Mouse (Mus musculus) erythroblast, adult 5-6 weeks (primary cell): ENCODE results near the gene Iba57. TPM values are rescaled to one million over a fixed set of nuclear protein-coding genes. Genes with fewer than 3 reads are reported as not detected.

Experiments
- ATAC-seq: replicated peaks from 2 replicates; pipeline ENCODE4 v1.8.0; 2016; ENCODE audit warnings: moderate number of reproducible peaks, mild to moderate bottlenecking, moderate TSS enrichment, inconsistent platforms; ENCODE audit not compliant: poor library complexity, low FRiP score, severe bottlenecking
- total RNA-seq, 2 experiments: library from RNA; stranded (forward) in 1 of 2; stranded (reverse) in 1 of 2; fragments of 150-400 nt in 1 of 2; fragments of 200-764, 138-1000 nt in 1 of 2; gene quantifications; 2 replicates each; pipeline versions ENCODE4 v1.2.3 to v1.2.4; 2015 to 2017; ENCODE audit warnings: low replicate concordance in 2 of 2

The Iba57 gene
- total RNA-seq, 2 experiments from 2014 or later = 11.5 to 64.1 TPM

DNA sequence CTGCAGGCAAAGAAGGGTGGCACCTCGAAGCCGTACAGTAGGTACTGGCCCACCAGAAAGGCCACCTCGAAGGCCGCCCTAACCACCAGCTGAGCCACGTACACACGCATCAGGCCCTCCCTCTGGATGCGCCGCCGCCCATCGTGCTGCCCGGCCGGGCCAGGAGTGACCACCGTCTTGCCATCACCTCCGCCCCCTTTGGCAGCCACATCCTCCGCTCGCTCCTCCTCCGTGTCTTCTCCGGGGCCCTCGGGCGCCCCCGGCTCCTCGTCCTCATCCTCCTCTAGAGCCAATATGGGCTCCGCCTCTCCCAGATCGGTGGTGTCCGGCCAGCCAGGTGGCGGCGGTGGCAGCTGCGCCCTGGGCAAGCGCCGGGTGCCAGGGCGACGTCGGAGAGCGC, 13.4 kb upstream of the Iba57 start:
- no peak for ATAC-seq

DNA sequence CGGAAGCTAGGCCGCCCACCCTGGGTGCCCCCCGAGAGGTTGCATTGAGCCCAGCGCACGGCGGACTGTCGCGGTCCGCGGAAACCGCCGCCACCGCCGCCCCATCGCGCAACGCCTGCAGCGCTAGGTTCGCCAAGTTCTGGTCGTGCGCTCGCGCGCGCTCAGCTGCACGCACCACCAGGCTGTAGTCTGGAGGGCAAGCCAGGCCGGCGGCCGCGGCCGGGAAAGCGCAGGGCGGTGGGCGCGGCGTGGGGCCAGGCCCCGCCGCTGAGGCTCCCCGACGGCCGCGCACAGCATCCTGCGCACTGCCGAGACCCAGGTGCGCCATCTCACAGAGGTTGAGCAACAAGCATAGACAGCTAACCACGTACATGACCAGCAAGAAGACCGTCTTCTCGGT, 12.9 kb upstream of the Iba57 start:
- no peak for ATAC-seq

DNA sequence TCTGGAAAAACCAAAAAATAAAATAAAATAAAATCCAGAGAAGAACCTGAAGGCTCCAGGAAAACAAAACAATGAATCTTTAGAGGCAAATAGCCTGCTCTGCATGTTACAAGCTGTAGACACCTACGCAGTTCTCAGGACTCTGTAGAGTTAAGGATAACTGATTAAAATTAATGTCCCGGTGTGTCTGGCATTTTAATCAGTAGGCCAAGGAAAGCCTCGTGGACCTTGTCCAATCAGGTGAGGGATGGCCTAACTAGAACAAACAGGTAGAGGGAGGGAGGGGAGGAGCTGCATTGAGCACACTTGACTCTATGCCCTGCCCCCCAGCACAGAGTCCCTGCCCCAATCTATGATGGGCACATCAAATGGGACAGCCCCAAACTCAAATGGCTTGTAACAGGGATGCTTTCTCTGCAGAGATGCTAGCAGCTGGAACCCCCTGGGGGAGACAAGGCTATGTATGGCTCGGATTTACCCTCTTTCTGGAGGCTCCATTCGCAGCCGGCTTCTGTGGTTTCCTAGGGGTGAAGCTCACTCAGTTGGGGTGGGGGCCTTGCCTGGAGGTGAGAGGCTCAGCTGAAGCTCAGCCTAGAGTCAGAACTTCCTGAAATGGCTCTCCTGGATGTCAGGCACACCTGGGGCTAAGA, 10.8 kb upstream of the Iba57 start:
- ATAC-seq = no peak

DNA sequence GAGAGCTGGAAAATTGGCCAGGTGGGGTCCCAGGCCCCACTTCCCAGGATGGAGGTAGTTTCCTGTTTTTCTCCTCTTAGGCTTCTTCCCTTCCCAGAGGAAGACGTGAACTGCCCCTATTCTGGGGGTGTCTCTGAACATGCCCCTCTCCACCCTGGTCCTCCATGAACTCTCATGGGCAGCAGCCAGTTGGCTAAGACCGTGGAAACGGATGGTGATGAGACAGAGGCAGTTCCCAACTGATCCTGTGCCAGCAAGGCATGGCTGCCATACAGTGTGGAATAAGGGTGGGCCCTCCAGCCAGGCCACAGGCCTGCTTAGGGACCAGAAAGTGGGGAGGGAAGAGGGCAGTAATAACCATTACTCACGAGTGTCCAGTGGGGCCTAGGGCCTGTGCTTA, 7.0 kb upstream of the Iba57 start:
- ATAC-seq = no peak

DNA sequence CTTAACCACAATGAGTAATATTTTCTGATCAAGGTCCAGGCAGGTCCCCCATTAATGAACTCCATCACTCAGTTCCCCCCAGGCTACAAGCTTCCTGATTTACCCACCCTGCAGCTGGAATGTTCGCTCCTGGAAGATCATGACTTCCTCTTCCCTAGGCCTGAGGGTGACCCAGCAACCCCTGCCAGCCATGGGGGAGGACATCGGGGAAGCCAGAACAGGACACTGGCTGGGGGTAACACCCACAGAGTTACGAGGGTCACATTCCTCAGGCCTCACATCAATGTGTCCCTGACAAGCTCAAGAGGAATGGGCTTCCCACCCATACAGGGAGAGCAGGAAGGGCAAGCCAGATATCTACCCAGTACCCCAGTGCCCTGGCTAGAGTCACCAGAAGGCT, 6.3 kb upstream of the Iba57 start:
- no peak for ATAC-seq

DNA sequence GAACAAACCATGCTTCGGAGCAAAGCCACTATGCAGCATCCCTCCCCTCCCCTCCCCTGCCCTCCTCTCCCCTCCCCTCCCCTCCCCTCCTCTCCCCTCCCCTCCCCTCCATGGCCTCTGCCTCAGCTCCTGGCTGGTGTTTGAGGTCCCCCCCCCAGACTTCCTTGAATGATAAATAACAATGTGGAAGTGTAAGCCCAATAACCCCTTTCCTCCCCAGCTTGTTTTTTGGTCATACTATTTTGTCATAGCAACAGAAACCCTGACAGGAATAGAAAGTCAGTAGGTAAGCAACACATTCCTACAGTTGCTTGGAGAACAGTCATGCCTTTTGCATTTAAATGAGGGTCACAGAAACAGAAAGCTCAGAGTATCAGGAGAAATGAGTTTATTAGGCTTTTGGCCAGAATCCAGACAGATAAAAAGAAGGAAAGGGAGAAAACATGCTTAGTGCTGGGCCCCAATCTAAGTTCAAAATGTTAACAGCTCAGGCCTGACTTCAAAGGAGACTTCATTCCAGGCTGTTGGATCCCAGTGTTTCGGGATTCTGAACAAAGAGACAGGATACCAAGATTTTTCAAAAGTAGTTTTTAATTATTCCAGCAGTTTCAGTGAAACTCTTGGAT, 2.2 kb upstream of the Iba57 start:
- no peak for ATAC-seq

DNA sequence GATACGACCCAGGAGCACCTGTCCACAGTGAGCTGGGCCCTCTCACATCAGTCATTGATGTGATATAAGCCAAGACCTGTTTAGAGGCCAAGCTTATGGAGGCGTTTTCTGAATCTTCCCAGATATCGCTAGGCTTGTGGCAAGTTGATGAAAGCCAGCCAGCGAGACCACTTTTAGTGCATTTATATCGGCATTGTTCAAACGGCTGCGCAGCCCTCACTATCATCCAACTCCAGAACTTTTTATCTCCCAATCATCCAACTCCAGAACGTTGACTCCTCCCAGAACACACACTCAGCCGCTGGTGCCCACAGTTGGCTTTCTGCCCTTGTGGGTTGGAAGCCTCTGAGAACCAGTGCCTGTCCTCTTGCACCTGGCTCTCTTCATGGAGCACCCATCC, 845 bp upstream of the Iba57 start:
- ATAC-seq = peak; percentile 76

DNA sequence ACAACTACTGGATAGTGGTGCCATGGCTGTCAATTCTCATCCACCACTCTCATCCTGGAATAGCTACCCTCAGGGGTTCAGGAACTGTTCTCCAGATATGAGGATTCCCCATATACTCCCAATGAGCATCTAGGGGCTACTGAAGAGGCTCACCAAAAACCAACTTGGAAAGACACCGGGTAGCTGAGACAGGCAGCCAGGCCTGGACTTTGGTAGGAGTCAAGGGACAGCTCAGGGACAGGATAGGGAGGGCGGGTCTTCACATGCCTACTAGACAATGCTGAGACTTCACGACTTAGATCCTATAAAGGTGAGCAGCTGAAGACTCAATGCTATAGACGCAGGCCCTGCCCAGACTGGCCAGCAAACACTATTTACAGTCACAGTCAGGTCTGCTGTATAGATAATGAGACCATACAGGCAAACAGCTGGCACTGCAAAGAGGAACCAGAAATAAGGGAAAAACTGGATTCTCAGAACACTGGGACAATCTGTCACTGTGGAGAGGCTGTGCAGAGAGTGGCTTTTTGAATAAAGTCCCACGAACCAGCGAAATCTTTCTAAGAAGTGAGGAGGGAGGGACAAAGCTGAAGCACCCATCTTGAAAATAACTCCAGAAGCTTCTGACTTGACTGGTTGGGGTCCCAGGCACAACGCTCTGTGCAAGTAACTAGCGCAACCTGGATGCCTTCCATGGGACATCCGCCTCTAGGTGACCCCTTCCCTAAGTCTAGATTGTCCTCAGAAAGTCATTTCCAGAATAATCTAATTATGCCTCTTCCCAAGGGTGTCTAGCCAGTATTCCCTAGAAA, 890 bp downstream of the Iba57 start:
- ATAC-seq = peak; percentile 24; the same call in 1 of the 2 replicates

DNA sequence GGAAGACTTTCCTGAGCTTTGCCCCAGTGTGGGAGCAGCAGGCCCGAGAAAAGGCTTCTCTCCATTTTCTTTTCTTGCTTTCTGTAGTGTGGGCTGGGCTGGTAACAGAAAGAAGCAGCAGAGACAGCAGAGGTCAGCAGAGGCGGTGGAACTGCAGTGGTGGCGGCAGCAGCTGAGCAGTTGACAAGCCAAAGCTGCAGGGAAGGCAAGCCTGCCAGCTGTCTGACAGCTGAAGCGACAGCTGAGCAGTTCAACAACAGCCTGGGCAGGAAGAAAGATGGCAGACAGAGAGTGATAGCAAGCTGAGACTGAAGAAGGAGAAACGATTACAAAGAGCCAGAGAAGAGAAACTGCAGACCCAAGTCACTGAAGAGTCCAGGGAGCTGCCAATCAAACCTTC, 2.1 kb downstream of the Iba57 start:
- no peak for ATAC-seq

DNA sequence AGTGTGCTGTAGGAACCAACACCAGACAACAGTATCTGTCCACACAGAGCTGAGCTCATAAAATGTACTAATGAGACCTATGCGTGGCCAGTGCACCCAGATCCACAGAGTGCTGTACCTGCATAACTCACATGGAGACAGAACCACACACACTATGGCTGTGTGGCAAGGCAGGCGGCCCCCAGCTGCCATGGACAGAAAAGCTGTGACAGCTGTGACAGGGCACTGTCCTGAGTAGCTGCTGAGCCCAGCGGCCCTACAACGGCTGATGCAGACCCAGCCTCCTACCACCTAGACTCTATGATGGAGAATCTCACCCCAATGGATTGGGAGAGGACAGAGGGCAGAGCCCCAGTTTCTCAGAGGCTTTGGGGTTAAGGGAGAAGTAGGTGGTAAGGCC, 4.0 kb downstream of the Iba57 start:
- no peak for ATAC-seq

DNA sequence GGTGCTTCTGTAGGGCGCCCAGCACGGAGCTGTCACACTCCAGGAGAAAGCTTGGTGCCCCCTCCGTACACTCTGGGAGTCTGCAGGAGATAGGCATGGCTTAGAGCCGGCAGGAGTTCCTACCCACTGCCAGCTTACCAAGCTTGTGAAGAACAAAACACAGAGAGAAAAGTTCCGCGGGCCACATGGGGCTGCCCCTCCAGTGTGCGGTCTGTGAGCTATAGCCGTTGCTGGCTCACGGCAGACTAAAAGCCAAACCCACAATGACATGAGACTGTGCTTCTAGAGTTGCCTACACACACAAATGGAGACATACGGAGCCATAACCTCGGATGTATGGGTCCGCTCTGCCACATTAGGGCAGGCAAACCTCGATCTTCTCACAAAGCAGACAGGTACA, 4.4 kb downstream of the Iba57 start:
- no peak for ATAC-seq

DNA sequence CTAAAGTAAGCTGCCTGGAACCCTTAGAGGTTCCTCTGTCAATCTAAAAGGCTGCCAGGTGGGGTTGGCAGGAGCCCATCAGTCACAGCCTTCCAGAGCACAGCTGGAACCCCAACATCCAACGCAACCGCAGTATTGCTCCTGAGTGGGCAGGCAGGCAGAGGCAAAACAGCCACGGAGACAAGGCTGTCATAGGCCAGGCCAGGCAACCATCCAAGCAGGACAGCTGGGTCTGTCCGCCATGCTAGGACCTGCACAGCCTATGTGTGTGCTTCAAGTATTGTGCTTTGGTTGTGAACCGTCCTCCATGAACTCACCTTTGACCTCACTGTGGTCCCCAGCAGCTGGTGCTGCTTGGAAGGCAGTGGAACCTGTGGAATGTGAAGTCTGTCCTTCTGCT, 7.6 kb downstream of the Iba57 start:
- no peak for ATAC-seq

DNA sequence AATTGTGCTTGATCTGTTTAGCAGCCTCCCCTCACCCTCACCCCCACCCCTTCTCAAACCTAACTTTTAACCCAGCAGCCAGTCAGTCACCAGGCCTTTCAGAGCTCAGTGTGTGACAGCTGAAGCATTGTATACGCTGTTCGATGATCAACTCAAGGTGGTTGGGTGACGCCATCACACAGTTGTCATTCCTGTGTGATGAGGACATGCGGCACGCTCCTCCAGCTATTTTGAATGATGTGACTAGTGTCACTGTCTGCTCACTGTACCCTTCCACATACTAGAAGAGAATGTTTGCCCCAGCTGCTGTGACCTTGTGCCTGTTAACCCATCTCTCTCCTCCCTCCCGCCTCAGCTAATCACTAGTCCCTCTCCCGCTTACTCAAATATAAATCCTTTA, 9.3 kb downstream of the Iba57 start:
- ATAC-seq = 0 out of 2 replicates have a peak, but pooled peaks have one; percentile 12

DNA sequence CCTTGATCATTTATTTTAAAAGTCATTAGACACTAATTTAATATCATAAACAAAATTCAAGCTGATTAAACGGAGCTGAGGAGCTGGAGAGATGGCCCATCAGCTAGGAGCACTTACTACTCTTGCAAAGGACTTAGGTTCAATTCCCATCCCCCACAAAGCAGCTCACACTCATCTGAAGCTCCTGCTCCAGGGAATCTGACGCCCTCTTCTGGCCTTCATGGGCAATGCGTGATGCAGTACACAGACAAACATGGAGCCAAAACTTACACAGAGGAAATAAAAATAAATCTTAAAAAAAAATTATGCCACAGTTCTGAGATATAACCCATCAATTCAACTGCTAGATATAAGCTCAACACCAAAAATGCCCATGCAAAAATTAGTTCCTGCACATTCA, 11.8 kb downstream of the Iba57 start:
- 0 out of 2 replicates have a peak, but pooled peaks have one; percentile 34 for ATAC-seq

DNA sequence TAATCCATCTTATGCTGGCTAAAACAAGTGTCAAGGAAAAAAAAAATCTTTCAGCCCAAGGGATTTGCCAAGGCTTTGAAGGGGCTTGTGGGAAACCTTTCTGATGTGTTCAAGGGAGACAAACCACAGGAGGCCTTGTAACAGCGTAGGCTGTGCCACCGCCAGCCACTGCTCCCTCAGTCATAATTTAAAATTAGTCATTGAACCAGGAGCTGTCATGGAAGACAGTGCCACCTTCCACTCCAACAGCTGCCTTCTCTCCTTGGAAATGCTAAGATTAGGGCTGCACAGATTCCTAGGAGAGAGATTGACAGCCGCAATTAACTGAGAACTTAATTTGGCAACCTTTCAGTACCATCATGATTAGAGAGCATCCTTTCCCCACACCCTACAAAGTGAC, 14.2 kb downstream of the Iba57 start:
- no peak for ATAC-seq

DNA sequence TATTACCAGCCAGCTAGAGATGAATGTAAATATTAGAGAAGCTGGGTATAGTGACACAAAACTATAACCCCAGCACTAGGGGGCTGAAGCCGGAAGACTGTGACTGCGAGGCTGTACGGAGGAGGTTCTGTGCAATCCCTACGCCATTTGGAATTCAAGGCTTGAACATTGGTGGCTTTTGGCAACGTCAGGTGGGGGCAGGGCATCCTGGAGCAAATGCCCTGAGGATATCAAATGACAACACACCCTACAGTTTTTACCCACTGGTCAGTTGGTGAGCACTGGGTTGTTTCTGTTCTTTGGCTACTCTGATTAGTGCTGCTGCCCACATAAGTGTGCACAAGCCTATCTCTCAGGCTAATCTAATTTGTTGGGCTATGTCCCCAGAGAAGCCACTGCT, 20.6 kb downstream of the Iba57 start:
- ATAC-seq = no peak

DNA sequence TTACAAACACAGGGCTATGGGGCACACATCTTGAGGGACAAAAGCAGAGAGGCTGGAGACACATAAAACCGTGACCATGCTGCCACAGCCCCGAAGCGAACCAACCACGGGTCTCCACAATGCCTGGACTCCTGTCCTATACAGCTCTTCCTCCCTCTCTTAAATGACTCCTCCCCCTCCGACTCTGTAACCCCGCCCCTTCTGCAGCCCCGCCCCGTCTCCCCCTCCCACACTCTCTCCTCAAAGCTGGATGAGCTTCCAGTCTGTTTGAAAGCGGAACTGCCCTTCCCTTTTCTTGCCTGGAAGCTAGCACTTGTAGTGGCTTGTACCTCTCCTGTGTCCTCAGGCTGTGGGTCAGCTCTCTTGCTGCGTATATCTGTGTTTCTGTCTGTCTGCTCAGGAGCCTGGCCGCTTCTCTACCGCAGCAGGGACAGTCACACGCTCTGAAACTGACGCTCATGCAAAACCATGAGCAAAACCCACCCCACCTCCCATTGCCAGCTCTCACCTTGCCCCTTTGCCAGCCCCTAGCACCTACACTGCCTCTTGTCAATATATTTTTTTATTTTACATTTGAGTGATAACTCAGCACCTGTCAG, 21.7 kb downstream of the Iba57 start:
- ATAC-seq = no peak

DNA sequence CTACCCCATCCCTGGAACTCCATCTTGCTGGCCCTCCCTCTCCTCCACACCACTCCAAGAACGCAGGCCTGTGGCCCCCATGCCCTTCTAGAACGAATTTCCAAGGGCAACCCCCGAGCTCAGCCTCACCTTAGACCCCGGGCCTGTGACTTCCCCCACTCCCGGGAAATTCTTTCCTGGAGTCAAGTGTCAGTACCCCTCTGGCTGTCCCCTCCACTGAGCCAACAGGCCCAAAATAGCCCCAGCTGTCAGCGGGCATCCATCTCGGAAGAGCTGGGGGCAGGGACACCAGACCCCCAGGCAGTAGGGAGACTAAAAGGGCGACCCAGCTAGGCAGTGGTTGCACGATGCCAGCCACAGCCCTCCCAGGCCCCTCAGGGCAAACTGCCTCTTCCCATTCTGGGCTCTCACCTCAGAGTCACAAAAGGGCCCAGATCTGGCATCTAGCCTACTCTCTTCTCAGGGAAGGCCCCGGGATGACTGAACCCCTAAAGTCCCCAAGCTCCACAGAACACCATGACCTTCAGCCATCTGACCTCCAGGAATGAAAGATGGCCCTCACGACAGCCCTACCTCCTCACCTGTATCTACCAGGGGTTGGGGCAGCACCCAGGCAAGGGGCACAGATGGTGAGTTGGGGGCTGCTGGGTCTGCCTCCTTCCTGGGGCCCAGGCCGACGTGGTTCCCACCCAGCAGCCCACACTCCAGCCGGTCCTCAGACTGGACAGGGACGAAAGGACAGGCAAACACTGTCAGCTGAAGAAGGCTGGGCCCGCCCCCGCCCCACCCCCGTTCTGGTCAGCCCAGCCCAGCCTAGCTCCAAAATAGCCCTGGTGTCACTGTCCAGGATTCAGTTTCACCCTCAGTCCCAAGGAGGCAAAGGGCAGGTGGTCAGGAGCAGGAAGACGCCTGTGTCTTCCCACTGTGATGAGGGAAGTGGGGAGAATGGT, 24.7 kb downstream of the Iba57 start:
- no peak for ATAC-seq

DNA sequence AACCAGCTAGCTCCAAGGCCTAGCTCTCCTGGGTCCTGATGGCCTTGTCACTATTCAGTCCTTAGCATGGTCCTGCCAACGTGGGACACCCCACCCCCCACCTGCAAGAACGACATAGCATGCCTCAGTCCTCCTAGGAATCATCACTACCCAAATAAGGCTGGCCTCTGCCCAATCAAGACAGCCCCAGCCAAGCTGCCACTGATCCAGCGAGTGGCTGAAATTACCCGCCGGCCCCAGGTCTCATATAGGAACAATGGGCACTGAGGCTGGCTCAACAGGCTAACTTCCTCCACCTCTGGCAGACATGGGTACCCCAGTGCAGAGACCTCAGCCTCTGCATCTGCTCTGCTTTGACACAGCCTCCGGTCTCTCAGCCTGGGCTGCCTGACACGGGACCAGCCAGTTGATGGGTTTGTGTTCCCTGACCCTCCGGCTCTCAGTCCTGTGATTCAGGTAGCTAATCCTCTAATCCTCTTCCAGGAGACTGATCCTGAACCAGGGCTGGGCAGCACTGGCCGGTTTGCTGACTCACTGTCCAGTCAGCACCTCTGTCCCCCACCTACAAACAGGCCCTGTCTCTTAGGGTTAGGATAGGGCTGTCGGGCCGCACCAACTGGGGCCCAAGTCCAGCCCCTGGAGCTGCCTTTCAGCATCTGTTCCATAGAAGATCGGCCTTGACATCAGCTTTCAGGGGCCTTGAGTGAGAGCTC, 26.4 kb downstream of the Iba57 start:
- ATAC-seq = no peak
